Mouse (Mus musculus) large intestine, adult 2 months (tissue): ENCODE results near the gene Kctd14. TPM values are rescaled to one million over a fixed set of nuclear protein-coding genes. Genes with fewer than 3 reads are reported as not detected.
"Not testable (repeated sequence)": the region's sequence is repeated elsewhere in the genome, so short reads cannot be mapped to it uniquely, and the experiment has no call there.

Experiments used
- DNase-seq: peaks from one replicate; pipeline ENCODE4 v3.0.0-alpha.2; 2012; ENCODE audit warnings: low read depth, low spot score
- WGBS: fragments of 180-500 bp; shearing (Covaris S2); methylation state at CpG from one replicate; pipeline ENCODE4 v1.1.7; 2018; 5-methylcytosine and 5-hydroxymethylcytosine counted together
- polyA plus RNA-seq: library from polyadenylated mRNA; depleted of rRNA; stranded (reverse); fragments of >200 nt; gene quantifications from 2 replicates; pipeline ENCODE4 v1.2.3, GENCODE M21; 2012; rRNA removed

Kctd14 gene
- polyA plus RNA-seq = 4.3 and 5.0 TPM in 2 replicates

- DNase-seq = not testable (repeated sequence)
- 44% methylated on average over 2 of the region's 2 CpGs for WGBS
These were observed at the start of gene Kctd14 for GRCm38 (mm10) chr7:97451023-97451422. Kctd14 (plus strand) TSS chr7:97451323.

GRCm38 (mm10) chr7:97407145-97407544 lies 44.0 kb upstream of the Kctd14 start:
- no peak for DNase-seq
- 39% methylated on average over 10 of the region's 10 CpGs for WGBS

GRCm38 (mm10) chr7:97411106-97411505 lies 40.0 kb upstream of the Kctd14 start:
- 84% methylated on average over 2 of the region's 2 CpGs for WGBS
- DNase-seq = no peak

DNA sequence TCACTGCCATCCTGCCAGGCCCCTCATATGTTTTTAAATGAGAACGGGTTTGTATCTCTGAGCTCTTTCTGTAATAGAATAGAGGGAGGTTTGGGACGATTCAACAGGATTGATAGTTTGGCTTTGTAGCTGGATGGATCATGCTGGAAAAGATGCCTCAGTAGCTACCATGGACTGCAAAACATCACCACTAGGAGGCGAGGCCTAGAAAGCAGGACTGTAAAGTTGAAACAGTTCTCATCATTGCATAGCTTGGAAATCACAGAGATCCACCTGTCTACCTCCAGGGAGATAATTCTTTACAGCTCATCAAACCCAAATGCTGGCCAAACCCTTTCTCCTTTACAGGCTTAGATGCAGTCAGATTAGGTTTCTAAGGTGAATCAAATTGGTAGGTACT lies 39.5 kb upstream of the Kctd14 start:
- WGBS = 88% methylated on average over 3 of the region's 3 CpGs
- DNase-seq = no peak

- 94% methylated on average over 1 of the region's 1 CpGs for WGBS
- no peak for DNase-seq
These were observed 37.1 kb upstream of the Kctd14 start for GRCm38 (mm10) chr7:97413981-97414380.

- no peak for DNase-seq
- 33% methylated on average over 1 of the region's 1 CpGs for WGBS
These were observed 36.7 kb upstream of the Kctd14 start for GRCm38 (mm10) chr7:97414426-97414825.

- DNase-seq = no peak
- WGBS = 22% methylated on average over 9 of the region's 9 CpGs
These were observed 36.0 kb upstream of the Kctd14 start for GRCm38 (mm10) chr7:97414915-97415687.

- no peak for DNase-seq
- 97% methylated on average over 4 of the region's 4 CpGs for WGBS
These were observed 34.6 kb upstream of the Kctd14 start for GRCm38 (mm10) chr7:97416473-97416872.

DNA sequence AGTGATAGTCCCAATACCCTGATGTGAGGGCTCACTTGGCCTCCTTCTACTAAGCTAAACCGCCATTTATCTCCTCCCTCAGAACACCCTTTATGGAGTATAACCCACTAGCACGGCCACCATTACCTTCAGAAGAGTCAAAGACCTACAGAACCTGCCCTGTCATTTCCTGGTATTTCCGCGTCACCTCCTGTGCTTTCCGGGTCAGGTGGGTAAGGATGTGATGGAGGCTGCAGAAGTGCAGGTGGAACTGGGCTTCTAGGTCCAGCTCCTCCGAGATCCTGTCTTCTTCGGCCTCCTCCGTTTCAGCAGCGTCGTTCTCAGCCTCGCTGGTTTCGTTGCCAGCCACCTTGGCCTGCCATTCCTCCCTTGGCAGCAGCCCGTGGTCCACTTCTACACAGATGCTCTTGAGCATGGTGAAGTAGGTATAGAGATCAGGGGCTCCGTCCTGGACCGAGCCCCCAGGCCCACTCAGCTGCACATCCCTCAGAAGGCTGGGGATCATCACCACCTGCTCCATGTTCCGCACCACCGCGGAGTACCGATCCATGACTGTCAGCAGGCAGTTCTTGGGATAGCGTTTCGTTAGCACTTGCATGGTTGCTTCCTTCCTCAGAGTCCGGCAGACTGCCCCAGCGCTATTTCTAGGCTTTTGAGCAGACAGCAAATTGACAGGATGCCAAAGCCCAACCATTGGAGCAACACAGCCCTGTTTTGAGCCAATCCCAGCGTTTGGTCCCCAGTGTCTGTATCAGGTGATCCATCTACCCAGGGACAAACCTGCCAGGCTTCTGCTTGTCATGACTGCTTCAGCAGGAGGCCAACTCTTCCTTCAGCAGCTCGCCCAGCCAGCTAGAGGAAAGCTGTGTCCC lies 34.0 kb upstream of the Kctd14 start, which contains the start of gene Thrsp:
Gene Thrsp (minus strand): TSS at position 825 of the 872 bp plus-strand sequence.
- no peak for DNase-seq
- 75% methylated on average over 25 of the region's 25 CpGs for WGBS

DNA sequence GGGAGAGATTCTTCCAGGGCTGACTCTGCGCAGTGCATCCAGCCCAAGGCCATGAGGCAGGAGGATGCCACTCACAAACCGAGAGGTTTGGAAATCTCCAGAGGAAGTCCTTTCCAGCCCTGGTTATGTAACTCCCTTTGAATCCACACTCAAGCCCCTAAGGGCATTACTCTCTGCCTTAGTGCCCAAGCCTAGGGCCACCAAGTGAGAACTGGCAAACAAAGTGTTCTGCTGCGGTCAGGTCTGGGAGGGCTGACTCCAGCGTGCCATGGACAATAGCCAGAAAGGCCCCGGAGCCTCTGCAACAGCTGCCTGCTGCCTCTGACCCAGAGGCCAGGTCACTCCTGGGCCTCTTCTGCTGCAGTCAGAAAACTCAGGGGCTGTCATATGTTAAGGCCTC lies 32.4 kb upstream of the Kctd14 start:
- WGBS = 71% methylated on average over 5 of the region's 5 CpGs
- no peak for DNase-seq

- DNase-seq = no peak
- WGBS = 85% methylated on average over 5 of the region's 5 CpGs
These were observed 32.0 kb upstream of the Kctd14 start for GRCm38 (mm10) chr7:97419163-97419562.

- 81% methylated on average over 1 of the region's 1 CpGs for WGBS
- DNase-seq = no peak
These were observed 30.7 kb upstream of the Kctd14 start for GRCm38 (mm10) chr7:97420406-97420805.

DNA sequence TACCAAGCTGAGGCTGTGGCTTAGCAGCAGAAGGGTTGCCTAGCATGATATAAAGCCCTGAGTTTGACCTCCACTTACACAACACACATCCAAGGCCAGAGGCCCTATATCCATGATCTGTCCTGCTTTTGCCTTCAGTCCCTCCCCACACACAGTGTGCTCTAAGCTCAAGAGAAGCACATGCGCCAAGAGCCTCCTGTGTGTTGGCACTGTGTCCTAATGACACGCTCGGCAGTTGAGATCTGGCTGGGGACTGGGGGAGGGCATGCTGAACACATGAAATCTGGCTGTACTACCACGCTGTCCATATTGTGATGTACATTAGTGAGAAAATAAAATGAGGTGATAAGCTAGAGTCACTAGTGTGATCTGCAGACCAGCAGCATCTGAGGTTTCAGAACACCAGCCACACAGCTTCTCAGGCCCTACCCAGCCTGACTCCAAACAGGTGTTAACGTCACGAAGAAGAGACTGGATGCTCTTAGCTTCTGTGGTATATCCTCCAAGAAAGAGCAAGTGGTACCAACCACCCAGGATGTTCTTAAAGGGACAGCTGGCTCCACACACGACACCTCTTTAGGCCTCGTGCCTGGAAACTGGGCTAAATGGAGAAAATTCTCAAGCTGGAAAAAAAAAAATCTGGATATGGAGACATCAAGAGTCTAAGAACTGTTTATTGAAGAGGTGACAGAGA lies 30.0 kb upstream of the Kctd14 start:
- WGBS = 78% methylated on average over 8 of the region's 8 CpGs
- DNase-seq = no peak

GRCm38 (mm10) chr7:97423754-97424153 lies 27.4 kb upstream of the Kctd14 start:
- WGBS = 61% methylated on average over 5 of the region's 5 CpGs
- no peak for DNase-seq

- WGBS = 9% methylated on average over 12 of the region's 12 CpGs
- DNase-seq = no peak
These were observed 26.4 kb upstream of the Kctd14 start for GRCm38 (mm10) chr7:97424621-97425245.

- 45% methylated on average over 6 of the region's 6 CpGs for WGBS
These were observed 24.6 kb upstream of the Kctd14 start for GRCm38 (mm10) chr7:97426566-97426965.

GRCm38 (mm10) chr7:97427296-97427695 lies 23.8 kb upstream of the Kctd14 start:
- WGBS = 83% methylated on average over 6 of the region's 6 CpGs
- no peak for DNase-seq

More at GRCm38 (mm10) chr7:97426566-97426965, 24.6 kb upstream of the Kctd14 start:
- DNase-seq = no peak

DNA sequence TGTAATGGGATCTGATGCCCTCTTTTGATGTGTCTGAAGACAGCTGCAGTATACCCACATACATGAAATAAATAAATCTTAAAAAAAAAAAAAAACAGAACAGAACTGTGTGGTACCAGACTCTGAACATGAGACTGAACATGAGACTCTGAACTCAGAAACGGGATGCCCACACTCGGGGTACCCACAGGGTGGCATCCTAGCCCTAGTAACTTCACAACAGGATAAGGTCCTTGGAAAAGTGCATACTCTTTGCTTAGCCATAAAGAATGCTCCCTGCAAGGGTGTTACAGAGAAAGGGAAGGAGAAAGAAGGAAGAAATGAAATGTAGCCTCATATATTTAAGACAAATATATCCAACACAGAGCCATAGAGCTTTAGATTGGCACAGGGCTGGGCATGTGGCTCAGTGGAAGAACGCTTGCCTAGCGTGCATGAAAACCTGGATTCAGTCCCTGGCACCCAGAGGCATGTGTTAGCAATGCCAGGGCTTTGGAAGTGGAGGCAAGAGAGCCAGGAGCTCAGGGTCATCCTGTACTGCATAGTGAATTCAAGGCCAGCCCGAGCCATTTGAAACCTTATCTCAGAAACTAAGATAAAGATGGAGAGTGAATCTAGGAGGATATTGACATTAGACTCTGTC lies 23.2 kb upstream of the Kctd14 start:
- WGBS = 43% methylated on average over 5 of the region's 5 CpGs
- no peak for DNase-seq

- DNase-seq = no peak
- WGBS = 4% methylated on average over 5 of the region's 5 CpGs
These were observed 21.4 kb upstream of the Kctd14 start for GRCm38 (mm10) chr7:97429705-97430104.
